Mouse (Mus musculus) MEL (cell line): ENCODE measurements around the gene Prr3.

Experiments
- CHD2 ChIP-seq: IDR thresholded peaks from 2 replicates; pipeline ENCODE4 v1.6.1; 2011; ENCODE audit warnings: low read length, improper control_type of control experiment
- POLR2A ChIP-seq, 2 experiments: IDR thresholded peaks; 2 replicates each; pipeline ENCODE4 v1.6.1; 2011 to 2012; ENCODE audit warnings: low read length in 2 of 2, mild to moderate bottlenecking in 2 of 2, control low read depth in 1 of 2, improper control_type of control experiment in 1 of 2, low read depth in 1 of 2, moderate library complexity in 1 of 2; ENCODE audit not compliant: control insufficient read depth in 1 of 2, insufficient read depth in 1 of 2, poor library complexity in 1 of 2
- ZKSCAN1 ChIP-seq: IDR thresholded peaks from 2 replicates; pipeline ENCODE4 v1.6.1; 2012; ENCODE audit warnings: low read depth, mild to moderate bottlenecking, inconsistent platforms, low read length, improper control_type of control experiment, moderate library complexity

GRCm38 (mm10) chr17:35922566-35922965 lies 57.5 kb downstream of the Prr3 start:
- TF ChIP-seq POLR2A (IDR thresholded peaks at IDR 0.05; ENCODE audit: control insufficient read depth in 1 of 2, insufficient read depth in 1 of 2, low read depth in 1 of 2, low read length in 2 of 2, poor library complexity in 1 of 2) (no peak), CHD2 (no peak), ZKSCAN1 (no peak)
